Mouse (Mus musculus): ENCODE data around the gene Hmga1b. TPM values are rescaled to one million over a fixed set of nuclear protein-coding genes. Genes with fewer than 3 reads are reported as not detected.

Gene Hmga1b
- total RNA-seq, 2 experiments from 2014 or later, result 21.2 to 40.2 TPM

GRCm38 (mm10) chr11:120805375-120806298 lies 43.0 kb downstream of the Hmga1b start:
- no peak for DNase-seq (ENCODE audit: low spot score)
- intact Hi-C loops (cut with DNase I), result no loop called here

GRCm38 (mm10) chr11:120808010-120808409 lies 45.4 kb downstream of the Hmga1b start:
- no peak for DNase-seq (ENCODE audit: low spot score)
- intact Hi-C loops (cut with DNase I), result no loop called here

- intact Hi-C loops (cut with DNase I), result no loop called here
- no peak for DNase-seq (ENCODE audit: low spot score)
Observed at GRCm38 (mm10) chr11:120812068-120812467, 49.5 kb downstream of the Hmga1b start.

Other genes with a start within 250 kb of the Hmga1b start
- gene Gcgr, start 232.1 kb upstream of the Hmga1b start, total RNA-seq (2021), result 1 to 10 TPM; 1.3 to 1.5 TPM
- 10 to 100 TPM; 44.1 to 46.9 TPM for gene Mcrip1, start 213.1 kb upstream of the Hmga1b start, total RNA-seq (2021)
- not detected for gene Ppp1r27, start 211.7 kb upstream of the Hmga1b start, total RNA-seq (2021)
- gene P4hb, start 189.5 kb upstream of the Hmga1b start, total RNA-seq (2021), result 100 to 1,000 TPM; 228 to 255 TPM
- 100 to 1,000 TPM; 142 to 158 TPM for gene Arhgdia, start 181.2 kb upstream of the Hmga1b start, total RNA-seq (2021)
- gene Alyref, start 164.4 kb upstream of the Hmga1b start, total RNA-seq (2021), result 10 to 100 TPM; 49.3 to 52.6 TPM
- 10 to 100 TPM; 82.6 to 90.3 TPM for gene Anapc11, start 164.4 kb upstream of the Hmga1b start, total RNA-seq (2021)
- gene Npb, start 154.3 kb upstream of the Hmga1b start, total RNA-seq (2021), result not detected
- 10 to 100 TPM; 54.2 to 59.3 TPM for gene Pcyt2, start 144.9 kb upstream of the Hmga1b start, total RNA-seq (2021)
- gene Sirt7, start 137.6 kb upstream of the Hmga1b start, total RNA-seq (2021), result 1 to 10 TPM; 7.7 to 8.3 TPM
- gene Mafg, start 129.2 kb upstream of the Hmga1b start, total RNA-seq (2021), result 10 to 100 TPM; 38.7 to 42.1 TPM
- gene Pycr1, start 119.0 kb upstream of the Hmga1b start, total RNA-seq (2021), result 1 to 10 TPM; 1.6 to 2.3 TPM
- gene Myadml2, start 114.6 kb upstream of the Hmga1b start, total RNA-seq (2021), result 10 to 100 TPM; 78.3 to 78.8 TPM
- gene Notum, start 101.6 kb upstream of the Hmga1b start, total RNA-seq (2021), result under 1 TPM in 1 of 2 experiments, not detected in 1; 0.20 TPM
- gene Aspscr1, start 89.8 kb upstream of the Hmga1b start, total RNA-seq (2021), result 10 to 100 TPM; 33.0 to 33.9 TPM
- gene Cenpx, start 49.1 kb upstream of the Hmga1b start, total RNA-seq (2021), result 10 to 100 TPM; 31.2 to 35.7 TPM
- 1 to 10 TPM; 5.6 to 6.2 TPM for gene Lrrc45, start 48.9 kb upstream of the Hmga1b start, total RNA-seq (2021)
- 1 to 10 TPM; 1.2 to 1.8 TPM for gene Rac3, start 41.3 kb upstream of the Hmga1b start, total RNA-seq (2021)
- 1 to 10 TPM; 6.8 to 7.5 TPM for gene Dcxr, start 35.5 kb upstream of the Hmga1b start, total RNA-seq (2021)
- 10 to 100 TPM; 16.7 to 22.1 TPM for gene Cbr2, start 30.7 kb upstream of the Hmga1b start, total RNA-seq (2021)
- 10 to 100 TPM; 12.3 to 13.9 TPM for gene Rfng, start 21.4 kb downstream of the Hmga1b start, total RNA-seq (2021)
- gene Gps1, start 21.5 kb downstream of the Hmga1b start, total RNA-seq (2021), result 10 to 100 TPM; 52.2 to 57.0 TPM
- 10 to 100 TPM; 26.8 to 27.8 TPM for gene Dus1l, start 33.6 kb downstream of the Hmga1b start, total RNA-seq (2021)
- 10 to 100 TPM; 29.8 to 52.8 TPM for gene Fasn, start 61.8 kb downstream of the Hmga1b start, total RNA-seq (2021)
- 1 to 10 TPM; 1.2 to 1.3 TPM for gene Ccdc57, start 170.1 kb downstream of the Hmga1b start, total RNA-seq (2021)
- 1 to 10 TPM in 1 of 2 experiments, under 1 TPM in 1; 0.87 to 2.1 TPM for gene Slc16a3, start 185.7 kb downstream of the Hmga1b start, total RNA-seq (2021)
- 10 to 100 TPM; 50.7 to 56.5 TPM for gene Csnk1d, start 228.5 kb downstream of the Hmga1b start, total RNA-seq (2021)